Mouse (Mus musculus): ENCODE measurements around the gene Nps. TPM values are rescaled to one million over a fixed set of nuclear protein-coding genes. Genes with fewer than 3 reads are reported as not detected.
"Not testable (repeated sequence)": the region's sequence is repeated elsewhere in the genome, so short reads cannot be mapped to it uniquely, and the experiment has no call there.

The Nps gene
- not detected for total RNA-seq (2021)
- long read RNA-seq, experiment 1 = 0 reads
- long read RNA-seq, experiment 2 = 0 reads

DNA sequence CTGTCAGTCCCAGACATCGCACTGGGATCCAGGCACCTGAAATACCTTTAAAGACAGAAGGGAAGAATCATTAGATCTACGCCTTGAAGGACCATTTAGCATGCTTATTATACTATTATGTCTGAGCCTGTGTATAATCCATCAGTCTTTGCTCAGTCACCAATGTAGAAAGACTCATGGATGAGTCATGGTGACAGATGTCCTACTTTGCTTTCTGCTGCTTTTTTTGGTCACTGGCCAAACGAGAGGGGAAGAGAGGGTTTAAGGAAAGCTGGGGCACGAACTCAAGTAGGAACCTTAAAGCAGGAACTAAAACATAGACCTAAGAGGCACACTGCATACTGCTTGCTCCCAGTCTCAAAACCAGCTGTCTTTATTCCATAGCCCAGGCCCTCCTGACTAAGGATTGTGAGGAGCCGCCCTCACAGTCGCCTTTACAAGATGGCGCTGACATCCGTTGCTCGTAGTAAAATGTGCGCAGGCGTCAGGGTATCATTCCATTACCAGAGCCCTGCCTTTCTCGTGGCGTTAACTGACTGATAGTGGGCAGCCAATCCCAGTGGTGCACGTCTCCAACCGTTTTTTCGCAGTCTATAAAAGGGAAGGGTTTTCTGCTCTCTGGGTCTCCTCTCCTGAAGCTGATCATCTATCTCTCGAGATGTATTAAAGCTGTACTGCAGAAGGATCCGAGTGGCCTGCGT lies at the start of gene Nps:
Gene Nps (plus strand): TSS at position 651 of the 701 bp plus-strand sequence.
- DNase-seq (ENCODE audit: extremely low spot score in 1 of 2, low spot score in 2 of 2); intact Hi-C loops (cut with DNase I); H3K4me3 ChIP-seq; H3K27ac ChIP-seq: not testable (repeated sequence)

DNA sequence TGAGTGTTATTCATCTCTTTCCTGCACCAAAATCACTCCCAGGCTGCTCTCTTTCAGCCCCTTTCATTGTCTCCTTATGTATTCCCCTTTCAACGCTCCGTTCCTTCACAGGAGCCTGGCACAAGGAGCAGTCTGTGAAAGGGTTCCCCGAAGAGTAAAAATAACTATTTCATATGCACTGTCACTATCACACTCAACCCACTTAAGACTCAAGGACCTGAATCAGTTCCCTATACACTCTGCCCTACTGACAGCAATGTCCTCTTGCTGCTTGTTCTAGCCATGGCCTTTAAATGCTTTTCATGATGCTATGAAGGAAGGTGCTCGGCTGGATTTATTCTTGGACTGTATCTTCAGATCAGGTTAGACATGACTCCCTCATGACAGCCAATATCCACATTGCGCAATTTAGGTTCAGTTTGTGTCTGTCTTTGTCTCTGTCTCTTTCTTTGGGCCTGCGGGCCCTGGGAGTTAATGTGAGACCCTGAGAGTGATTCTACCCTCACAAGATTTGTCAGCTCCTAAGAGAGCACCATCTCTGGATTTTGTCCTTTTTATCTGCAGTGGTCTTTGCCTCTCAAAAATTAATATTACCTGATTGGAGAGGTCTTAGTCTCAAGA lies 49.4 kb upstream of the Nps start:
- intact Hi-C loops (cut with DNase I) = no loop called here
- no peak for DNase-seq (ENCODE audit: extremely low spot score in 1 of 2, low spot score in 2 of 2)
- TF ChIP-seq CTCF (IDR thresholded peaks at IDR 0.05) = no peak
- Histone ChIP-seq H3K4me3 (no peak overlapping the region), H3K27ac (no peak overlapping the region)

DNA sequence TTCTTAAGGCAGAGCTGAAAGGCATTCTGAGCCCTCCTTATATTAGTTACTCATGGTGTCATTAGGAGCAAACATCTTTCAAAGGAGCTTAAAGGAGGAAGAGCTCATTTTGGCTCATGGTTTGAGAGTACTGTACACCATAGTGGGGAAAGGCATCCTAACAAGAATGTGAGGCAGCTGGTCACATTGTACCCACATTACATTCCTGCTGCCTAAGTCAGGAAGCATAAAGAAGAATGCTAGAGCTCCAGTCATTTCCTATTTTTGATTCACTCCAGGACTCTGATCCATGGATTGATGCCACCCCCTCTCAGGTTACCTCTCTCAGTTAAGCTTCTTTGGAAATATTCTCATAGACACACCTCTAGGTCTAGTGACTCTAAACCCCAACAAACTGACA lies 48.2 kb upstream of the Nps start:
- TF ChIP-seq CTCF (IDR thresholded peaks at IDR 0.05) = no peak
- Histone ChIP-seq H3K27ac (no peak overlapping the region), H3K4me3 (no peak overlapping the region)
- intact Hi-C loops (cut with DNase I) = no loop called here
- no peak for DNase-seq (ENCODE audit: extremely low spot score in 1 of 2, low spot score in 2 of 2)

DNA sequence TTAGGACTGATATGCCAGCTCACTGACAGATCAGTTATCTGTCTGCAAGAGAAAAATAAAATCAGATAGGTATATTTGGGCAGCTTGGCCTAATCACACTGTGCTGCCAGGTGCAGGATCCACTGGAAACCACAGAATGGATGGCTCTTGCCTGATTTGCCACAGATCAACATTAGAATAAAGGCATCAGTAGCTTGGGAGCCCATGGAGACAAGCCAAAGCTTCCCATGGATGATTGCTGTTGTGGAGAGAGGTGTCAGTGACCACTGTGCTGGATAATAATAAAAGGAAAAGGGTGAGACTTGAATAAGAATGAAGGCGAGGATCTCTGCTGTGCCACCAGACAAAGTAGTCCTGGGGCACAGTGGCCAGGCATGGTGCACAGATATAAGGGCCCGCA lies 47.7 kb upstream of the Nps start:
- no peak overlapping the region for H3K27ac ChIP-seq
- no peak for TF ChIP-seq CTCF (IDR thresholded peaks at IDR 0.05)
- H3K4me3 ChIP-seq = no peak overlapping the region
- DNase-seq (ENCODE audit: extremely low spot score in 1 of 2, low spot score in 2 of 2) = no peak
- intact Hi-C loops (cut with DNase I) = no loop called here

DNA sequence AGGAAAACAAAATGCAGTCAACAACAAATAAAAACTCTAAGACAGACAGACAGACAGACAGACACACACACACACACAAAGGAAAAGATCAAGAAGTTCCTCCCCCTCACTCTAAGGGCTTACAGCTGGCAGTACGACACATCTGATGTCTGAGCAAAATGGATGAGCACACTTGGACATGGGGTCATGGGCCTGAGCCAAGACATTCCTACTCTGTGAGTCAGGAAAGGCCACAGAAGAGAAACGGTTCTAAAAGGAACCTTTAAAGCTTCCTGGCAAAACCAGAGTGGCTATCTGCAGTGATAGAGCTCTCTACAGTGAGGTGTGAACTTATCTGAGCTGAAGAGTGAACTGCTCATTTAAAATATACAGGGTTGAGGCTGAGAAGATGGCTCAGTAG lies 46.0 kb upstream of the Nps start:
- DNase-seq (ENCODE audit: extremely low spot score in 1 of 2, low spot score in 2 of 2) = no peak
- Histone ChIP-seq H3K27ac (no peak overlapping the region), H3K4me3 (no peak overlapping the region)
- intact Hi-C loops (cut with DNase I) = no loop called here
- no peak for TF ChIP-seq CTCF (IDR thresholded peaks at IDR 0.05)

DNA sequence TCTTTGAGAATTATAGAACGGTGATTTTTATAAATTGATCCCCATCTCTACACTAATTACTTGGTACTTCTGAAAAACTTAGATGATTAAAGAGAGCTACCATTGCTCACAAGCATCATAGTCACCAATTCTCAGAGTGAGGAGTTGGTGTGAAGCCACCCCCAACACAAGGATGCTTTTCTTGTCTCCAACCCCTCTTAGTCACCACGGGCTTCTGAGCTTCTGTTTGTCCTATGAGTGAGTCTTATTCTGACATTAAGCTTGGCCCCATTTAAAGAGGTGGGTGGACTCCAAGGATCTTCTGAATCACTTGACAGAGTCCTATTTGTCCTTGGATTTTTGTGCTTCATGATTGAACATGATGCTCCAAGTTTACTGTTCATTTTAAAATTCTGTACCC lies 37.0 kb upstream of the Nps start:
- TF ChIP-seq CTCF (IDR thresholded peaks at IDR 0.05) = no peak
- Histone ChIP-seq H3K27ac (no peak overlapping the region), H3K4me3 (no peak overlapping the region)
- intact Hi-C loops (cut with DNase I) = no loop called here
- no peak for DNase-seq (ENCODE audit: extremely low spot score in 1 of 2, low spot score in 2 of 2)

DNA sequence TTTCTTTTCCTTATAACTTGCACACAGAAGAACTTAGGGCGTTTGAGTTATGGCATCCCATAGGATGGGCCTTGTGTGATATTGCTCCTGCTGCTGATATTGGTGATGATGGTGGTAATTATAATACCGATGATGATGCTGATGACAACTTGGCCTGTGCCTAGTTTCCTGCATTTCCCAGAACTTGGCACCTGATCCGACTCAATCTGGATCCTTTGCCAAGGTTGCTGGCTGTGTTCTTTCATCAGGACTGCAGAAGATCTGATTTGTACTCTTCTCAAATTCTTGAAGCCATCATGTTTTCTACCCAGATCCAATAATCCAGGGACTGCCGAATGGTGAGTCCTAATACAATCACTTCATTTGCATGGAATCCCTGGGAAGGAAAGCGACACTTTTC lies 32.5 kb upstream of the Nps start:
- DNase-seq (ENCODE audit: extremely low spot score in 1 of 2, low spot score in 2 of 2) = no peak
- H3K4me3 ChIP-seq = no peak overlapping the region
- intact Hi-C loops (cut with DNase I) = no loop called here
- no peak overlapping the region for H3K27ac ChIP-seq
- TF ChIP-seq CTCF (IDR thresholded peaks at IDR 0.05) = no peak

DNA sequence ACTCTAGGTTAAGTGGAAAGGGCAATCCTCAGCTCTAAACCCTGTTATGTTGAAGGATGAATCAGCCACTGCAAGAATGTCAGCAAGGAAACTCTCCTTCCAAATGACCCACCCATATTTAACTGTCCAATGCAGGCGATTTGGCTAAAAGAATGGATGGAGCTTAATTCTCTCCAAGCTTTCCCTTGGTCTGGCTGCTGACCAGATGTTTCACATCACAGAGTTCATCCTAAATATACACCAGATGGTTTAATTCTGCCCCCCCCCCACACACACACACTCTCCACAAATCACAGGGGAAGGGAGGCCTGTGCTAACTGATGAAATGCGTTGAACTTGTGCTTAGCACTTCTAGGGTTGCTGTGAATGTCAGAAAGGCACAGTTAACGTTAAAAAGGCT lies 21.4 kb upstream of the Nps start:
- no peak for TF ChIP-seq CTCF (IDR thresholded peaks at IDR 0.05)
- no peak for DNase-seq (ENCODE audit: extremely low spot score in 1 of 2, low spot score in 2 of 2)
- Histone ChIP-seq H3K4me3 (no peak overlapping the region), H3K27ac (no peak overlapping the region)
- intact Hi-C loops (cut with DNase I) = no loop called here

DNA sequence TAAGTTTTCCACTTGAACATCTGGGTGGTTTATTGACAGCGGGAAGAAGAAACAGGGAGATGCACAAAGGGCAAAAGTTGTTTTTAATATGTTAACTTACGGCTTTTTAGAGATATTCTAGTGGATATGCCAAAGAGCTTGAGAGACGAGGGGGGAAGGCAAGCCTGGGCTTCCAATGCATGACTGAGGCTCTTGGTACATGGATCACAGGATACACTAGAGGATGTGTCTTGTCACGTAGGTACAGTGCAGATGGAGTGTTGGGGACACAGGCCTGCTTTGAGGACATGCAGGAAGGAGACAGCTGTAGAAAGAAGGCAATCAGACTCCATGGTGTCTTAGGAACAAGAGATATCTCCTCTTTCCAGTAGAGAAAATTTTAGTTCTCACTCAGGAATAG lies 19.1 kb upstream of the Nps start:
- no peak for DNase-seq (ENCODE audit: extremely low spot score in 1 of 2, low spot score in 2 of 2)
- Histone ChIP-seq H3K4me3 (no peak overlapping the region), H3K27ac (no peak overlapping the region)
- TF ChIP-seq CTCF (IDR thresholded peaks at IDR 0.05) = no peak
- intact Hi-C loops (cut with DNase I) = no loop called here

DNA sequence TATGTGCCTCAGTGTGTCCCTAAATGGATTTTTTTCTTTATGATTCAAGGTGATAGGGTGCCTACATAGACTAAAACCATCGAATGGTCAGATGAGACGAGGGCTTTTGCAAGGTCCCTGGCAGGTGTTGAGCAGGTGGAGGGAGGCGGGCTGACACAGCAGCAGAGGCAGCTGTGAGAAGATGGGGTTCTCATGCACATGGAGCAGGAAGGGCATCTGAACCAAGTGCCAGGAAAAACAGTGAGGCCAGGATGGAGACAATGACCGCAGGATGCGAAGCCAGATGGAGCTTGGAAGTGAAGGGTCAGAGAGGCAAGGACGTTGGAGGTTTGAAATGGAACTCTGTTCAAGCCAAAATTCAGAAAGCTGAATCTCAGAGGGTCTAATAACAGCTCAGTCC lies 18.5 kb upstream of the Nps start:
- no peak for TF ChIP-seq CTCF (IDR thresholded peaks at IDR 0.05)
- intact Hi-C loops (cut with DNase I) = no loop called here
- no peak for DNase-seq (ENCODE audit: extremely low spot score in 1 of 2, low spot score in 2 of 2)
- Histone ChIP-seq H3K4me3 (no peak overlapping the region), H3K27ac (no peak overlapping the region)

DNA sequence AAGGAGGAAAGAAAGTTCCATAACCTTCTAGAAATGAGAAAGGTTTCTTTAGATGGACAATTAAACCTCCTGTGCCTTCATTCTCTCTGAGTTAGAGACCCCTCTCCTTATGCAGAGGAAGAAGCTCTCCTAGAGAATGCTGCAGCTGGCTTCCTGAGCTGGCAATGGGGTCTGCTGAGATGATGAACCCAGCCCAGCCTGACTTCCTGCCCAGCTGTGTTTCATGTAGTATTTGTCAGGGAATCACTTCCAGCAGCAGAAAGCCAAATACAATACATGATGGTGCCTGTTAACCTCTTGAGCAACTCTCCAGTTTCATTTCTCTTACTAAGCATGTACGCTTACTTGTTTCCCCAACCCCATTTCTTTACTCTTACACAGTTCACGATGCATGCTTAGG lies 17.9 kb upstream of the Nps start:
- Histone ChIP-seq H3K27ac (no peak overlapping the region), H3K4me3 (no peak overlapping the region)
- TF ChIP-seq CTCF (IDR thresholded peaks at IDR 0.05) = no peak
- no peak for DNase-seq (ENCODE audit: extremely low spot score in 1 of 2, low spot score in 2 of 2)
- intact Hi-C loops (cut with DNase I) = no loop called here

DNA sequence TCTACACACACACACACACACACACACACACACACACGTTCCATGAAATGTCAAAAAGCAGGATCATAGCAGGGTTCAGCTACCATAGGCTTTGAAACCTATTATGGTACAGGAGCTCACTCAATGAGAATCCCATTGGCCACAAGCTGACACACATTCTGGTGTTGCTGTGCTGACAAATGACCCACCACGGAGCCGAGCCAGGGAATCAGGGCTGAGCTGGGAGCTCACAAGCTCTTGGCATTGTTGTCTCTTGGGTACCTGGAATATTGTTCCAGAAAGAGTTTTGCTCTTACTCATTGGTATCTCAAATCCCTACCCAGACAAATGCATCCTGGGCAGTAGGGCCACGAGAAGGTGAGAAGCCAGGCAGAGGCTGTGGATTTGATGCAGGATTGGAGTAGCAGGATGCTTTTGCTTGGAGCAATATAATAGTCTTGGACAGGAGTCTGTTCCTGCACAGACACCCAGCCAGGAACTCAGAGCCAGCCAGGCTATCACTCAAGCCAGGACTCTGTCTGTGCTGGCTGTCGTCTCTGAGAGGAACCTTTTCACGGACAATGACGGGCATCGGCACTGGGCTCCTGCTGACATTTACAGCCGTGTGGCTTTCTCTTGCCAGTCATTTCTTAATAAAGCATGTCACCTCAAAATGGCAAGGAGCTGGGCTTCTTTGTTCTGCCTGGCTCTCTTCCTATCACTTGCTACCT lies 14.2 kb upstream of the Nps start:
- no peak for DNase-seq (ENCODE audit: extremely low spot score in 1 of 2, low spot score in 2 of 2)
- no peak for TF ChIP-seq CTCF (IDR thresholded peaks at IDR 0.05)
- H3K27ac ChIP-seq = no peak overlapping the region
- intact Hi-C loops (cut with DNase I) = no loop called here
- no peak overlapping the region for H3K4me3 ChIP-seq

All from left cerebral cortex, adult 2 months (tissue).